Mouse (Mus musculus) lung, postnatal 0 days (tissue): ENCODE results near the gene Zfp212. TPM values are rescaled to one million over a fixed set of nuclear protein-coding genes. Genes with fewer than 3 reads are reported as not detected.

ENCODE experiments used
- ATAC-seq: fragments of 200-750 bp; cut with Nextera tagmentation; 2 replicates; pipeline ENCODE4 v1.8.0; 2017; ENCODE audit warnings: moderate library complexity
- DNase-seq: peaks from one replicate; pipeline ENCODE4 v3.0.0-alpha.2; 2016; ENCODE audit warnings: low spot score
- H3K27ac ChIP-seq: fragments of 300-500 bp; sonication (generic); 2 replicates; pipeline ENCODE4 v1.5.1; 2014; ENCODE audit warnings: antibody characterized with exemption, mild to moderate bottlenecking, low read length, mixed read lengths
- H3K27me3 ChIP-seq: fragments of 300-500 bp; sonication (generic); replicated peaks from 2 replicates; pipeline ENCODE4 v1.6.1; 2014; ENCODE audit warnings: low read length, mixed read lengths; ENCODE audit not compliant: insufficient read depth
- H3K36me3 ChIP-seq: fragments of 300-500 bp; sonication (generic); 2 replicates; pipeline ENCODE4 v1.6.1; 2014; ENCODE audit warnings: low read length, mixed read lengths; ENCODE audit not compliant: insufficient read depth
- H3K4me1 ChIP-seq: fragments of 300-500 bp; sonication (generic); 2 replicates; pipeline ENCODE4 v1.6.1; 2014; ENCODE audit warnings: antibody characterized with exemption, low read depth, low read length, mixed read lengths; ENCODE audit not compliant: insufficient read depth
- H3K4me2 ChIP-seq: fragments of 300-500 bp; sonication (generic); replicated peaks from 2 replicates; pipeline ENCODE4 v1.6.1; 2014; ENCODE audit warnings: low read depth, mild to moderate bottlenecking, low read length, moderate library complexity, mixed read lengths
- H3K4me3 ChIP-seq: fragments of 300-500 bp; sonication (generic); 2 replicates; pipeline ENCODE4 v1.5.1; 2014; ENCODE audit warnings: low read depth, low read length
- H3K9ac ChIP-seq: fragments of 300-500 bp; sonication (generic); replicated peaks from 2 replicates; pipeline ENCODE4 v1.6.1; 2014; ENCODE audit warnings: low read depth, mild to moderate bottlenecking
- H3K9me3 ChIP-seq: fragments of 300-500 bp; sonication (generic); 2 replicates; pipeline ENCODE4 v1.6.1; 2016; ENCODE audit warnings: low read length, mixed read lengths
- CTCF ChIP-seq: IDR thresholded peaks from 2 replicates; pipeline ENCODE4 v1.5.1; 2016; ENCODE audit warnings: antibody characterized with exemption, mild to moderate bottlenecking
- EP300 ChIP-seq: IDR thresholded peaks from 2 replicates; pipeline ENCODE4 v1.6.1; 2016; ENCODE audit warnings: antibody characterized with exemption, mild to moderate bottlenecking, control low read depth
- WGBS: fragments of 180-500 bp; shearing (Covaris S2); extraction: QIAGEN DNeasy Blood & Tissue Kit; methylation state at CpG from one replicate; pipeline ENCODE4 v1.1.7; 2014; 5-methylcytosine and 5-hydroxymethylcytosine counted together
- polyA plus RNA-seq: library from polyadenylated mRNA; unstranded; fragments of >200 nt; fragmentation: Nextera tagmentation; extraction: Ambion mirVana; gene quantifications from 2 replicates; pipeline ENCODE4 v1.2.1, GENCODE M21; 2015

Gene Zfp212
- polyA plus RNA-seq, 1 experiment from 2014 or later, result 16.7 TPM

DNA sequence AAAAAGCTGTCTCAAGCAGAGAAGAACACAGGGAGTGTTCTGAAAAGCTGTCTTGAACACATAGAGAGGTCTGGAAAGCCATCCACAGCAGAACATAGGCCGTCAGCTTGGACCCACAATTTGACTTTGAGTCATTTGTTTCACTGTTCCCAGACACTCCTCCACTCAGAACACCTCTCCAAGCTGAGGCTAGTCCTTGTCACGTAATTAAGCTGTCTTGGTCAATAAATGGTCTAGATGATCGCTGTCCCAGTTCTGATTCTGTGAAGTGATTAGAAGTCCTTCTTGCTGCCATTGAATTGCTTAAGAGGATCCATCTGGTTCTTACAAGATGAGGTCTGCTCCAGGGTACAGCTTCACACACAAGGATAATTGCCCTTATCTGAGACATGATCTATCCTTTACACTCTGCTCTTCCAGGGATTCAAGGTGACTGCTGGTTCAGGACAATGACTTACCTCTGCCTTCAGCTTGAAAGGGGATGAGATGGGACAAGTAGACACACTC is 1.5 kb upstream of the Zfp212 start:
- peaks cover 7% of the 10 kb centered on the region; the same call in 1 of the 2 replicates for H3K4me1 ChIP-seq
- TF ChIP-seq CTCF (no peak), EP300 (peak; percentile 62)
- WGBS, result 54% methylated on average over 3 of the region's 3 CpGs

GRCm38 (mm10) chr6:47919646-47920446 is 430 bp upstream of the Zfp212 start:
- Histone ChIP-seq H3K27ac (peak overlapping the region; percentile 98), H3K27me3 (no peaks in the 10 kb centered on the region), H3K36me3 (no peaks in the 10 kb centered on the region), H3K4me3 (peak overlapping the region; percentile 83), H3K4me2 (peak overlapping the region; percentile 45), H3K4me1 (peaks cover 7% of the 10 kb centered on the region; the same call in 1 of the 2 replicates), H3K9ac (no peak overlapping the region), H3K9me3 (no peaks in the 10 kb centered on the region)
- 28% methylated on average over 11 of the region's 11 CpGs for WGBS
- no peak for DNase-seq
- no peak for TF ChIP-seq EP300
- TF ChIP-seq CTCF, result no peak
- ATAC-seq, result no peak

More for the DNA sequence above, 1.5 kb upstream of the Zfp212 start:
- no peaks in the 10 kb centered on the region for H3K9me3 ChIP-seq
- H3K36me3 ChIP-seq, result no peaks in the 10 kb centered on the region
- peak; percentile 47 for ATAC-seq
- DNase-seq, result peak; percentile 82
- no peak overlapping the region for H3K4me2 ChIP-seq
- no peak overlapping the region for H3K4me3 ChIP-seq
- no peaks in the 10 kb centered on the region for H3K27me3 ChIP-seq
- no peak overlapping the region for H3K27ac ChIP-seq
- H3K9ac ChIP-seq, result no peak overlapping the region

DNA sequence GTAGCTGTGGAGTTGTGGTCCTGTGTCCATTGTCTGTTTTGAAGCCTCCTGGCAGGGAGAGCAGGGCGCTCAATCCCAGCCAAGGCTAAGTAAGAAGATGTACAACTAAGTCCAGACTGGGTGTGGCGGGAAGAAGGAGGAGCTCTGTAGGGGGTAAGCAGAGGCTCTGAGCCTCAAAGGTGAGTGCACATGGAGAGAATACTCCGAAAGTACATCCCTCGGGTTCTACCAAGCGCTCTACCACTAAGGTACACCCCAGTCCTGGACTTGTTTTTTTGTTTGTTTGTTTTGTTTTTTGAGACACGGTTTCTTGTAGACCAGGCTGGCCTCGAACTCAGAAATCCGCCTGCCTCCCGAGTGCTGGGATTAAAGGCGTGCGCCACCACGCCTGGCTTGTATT is 22.2 kb downstream of the Zfp212 start:
- no peak for TF ChIP-seq CTCF
- no peak for TF ChIP-seq EP300
- DNase-seq (no peak), ATAC-seq (no peak)
- Histone ChIP-seq H3K4me1 (peaks cover 11% of the 10 kb centered on the region), H3K4me3 (peak overlapping the region; percentile 35; the same call in 1 of the 2 replicates), H3K36me3 (no peaks in the 10 kb centered on the region), H3K9me3 (no peaks in the 10 kb centered on the region), H3K27me3 (no peaks in the 10 kb centered on the region), H3K4me2 (peak overlapping the region; percentile 65), H3K27ac (no peak overlapping the region), H3K9ac (no peak overlapping the region)
- WGBS, result 41% methylated on average over 12 of the region's 12 CpGs

DNA sequence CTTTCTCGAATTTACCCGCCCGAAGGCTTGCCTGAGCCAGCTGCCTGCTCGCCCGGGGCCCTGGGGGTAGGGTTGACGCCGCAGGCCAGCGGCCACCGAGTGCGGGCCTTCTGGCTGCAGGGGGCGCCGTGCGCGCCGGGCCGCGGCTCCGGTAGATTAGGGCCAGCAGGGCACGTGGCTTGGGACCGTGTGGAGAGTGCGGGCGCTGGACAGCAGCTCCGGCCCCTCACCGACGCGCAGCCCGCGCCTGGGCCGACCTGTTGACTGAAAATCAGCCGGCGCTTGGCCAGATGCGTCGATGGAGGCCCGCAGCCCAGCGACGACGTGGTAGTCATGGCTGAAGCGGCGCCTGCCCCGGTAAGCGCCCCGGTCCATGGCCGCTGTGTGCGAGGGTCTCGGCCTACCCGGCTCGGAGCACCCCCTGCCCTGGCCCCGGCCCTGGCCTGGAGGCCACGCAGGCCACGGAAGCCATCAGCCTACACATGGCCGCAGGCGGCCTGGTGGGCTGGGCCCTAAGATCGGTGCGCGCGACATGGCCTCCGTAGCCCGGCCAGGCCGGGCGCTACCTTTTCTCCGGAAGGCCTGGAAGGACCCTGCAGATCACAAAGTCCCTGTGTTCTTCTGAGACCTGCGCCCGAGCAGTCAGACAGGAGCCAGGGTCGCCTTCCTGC is 22.9 kb downstream of the Zfp212 start:
- WGBS, result 14% methylated on average over 57 of the region's 64 CpGs
- TF ChIP-seq EP300 (no peak), CTCF (peak; percentile 75)
- Histone ChIP-seq H3K36me3 (no peaks in the 10 kb centered on the region), H3K27me3 (no peaks in the 10 kb centered on the region), H3K9me3 (no peaks in the 10 kb centered on the region), H3K9ac (peak overlapping the region; percentile 43; the same call in 1 of the 2 replicates), H3K4me1 (peaks cover 11% of the 10 kb centered on the region), H3K4me3 (peak overlapping the region; percentile 35), H3K4me2 (peak overlapping the region; percentile 65), H3K27ac (peak overlapping the region; percentile 64; the same call in 1 of the 2 replicates)
- DNase-seq (peak; percentile 79), ATAC-seq (peak; percentile 96)

DNA sequence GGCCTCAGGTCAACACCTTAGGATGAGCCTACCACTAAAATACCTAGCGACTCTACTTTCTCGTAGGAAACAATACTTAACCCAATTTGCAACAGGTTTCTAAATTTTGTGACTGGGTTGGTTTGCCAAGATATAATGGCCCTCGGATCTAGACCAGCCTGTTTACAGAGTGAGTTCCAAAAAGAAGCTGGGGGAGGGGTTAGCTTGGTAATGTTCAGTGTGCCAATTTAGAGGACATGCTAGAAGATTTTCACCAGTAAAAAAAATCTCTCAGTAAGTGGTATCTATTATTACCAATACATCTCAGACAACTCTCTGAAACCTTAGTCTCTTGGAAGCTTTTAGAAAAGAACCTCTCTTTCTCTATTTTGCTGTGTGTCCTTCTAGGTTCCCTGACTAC is 23.4 kb downstream of the Zfp212 start:
- peak; percentile 16 for DNase-seq
- H3K27me3 ChIP-seq, result no peaks in the 10 kb centered on the region
- no peak for ATAC-seq
- 0 out of 2 replicates have a peak overlapping the region, but pooled peaks have one; percentile 43 for H3K9ac ChIP-seq
- peaks cover 11% of the 10 kb centered on the region for H3K4me1 ChIP-seq
- H3K36me3 ChIP-seq, result no peaks in the 10 kb centered on the region
- TF ChIP-seq EP300, result no peak
- no peak for TF ChIP-seq CTCF
- 52% methylated on average over 3 of the region's 3 CpGs for WGBS
- H3K4me2 ChIP-seq, result peak overlapping the region; percentile 65
- peak overlapping the region; percentile 35 for H3K4me3 ChIP-seq
- no peaks in the 10 kb centered on the region for H3K9me3 ChIP-seq
- peak overlapping the region; percentile 64; the same call in 1 of the 2 replicates for H3K27ac ChIP-seq

DNA sequence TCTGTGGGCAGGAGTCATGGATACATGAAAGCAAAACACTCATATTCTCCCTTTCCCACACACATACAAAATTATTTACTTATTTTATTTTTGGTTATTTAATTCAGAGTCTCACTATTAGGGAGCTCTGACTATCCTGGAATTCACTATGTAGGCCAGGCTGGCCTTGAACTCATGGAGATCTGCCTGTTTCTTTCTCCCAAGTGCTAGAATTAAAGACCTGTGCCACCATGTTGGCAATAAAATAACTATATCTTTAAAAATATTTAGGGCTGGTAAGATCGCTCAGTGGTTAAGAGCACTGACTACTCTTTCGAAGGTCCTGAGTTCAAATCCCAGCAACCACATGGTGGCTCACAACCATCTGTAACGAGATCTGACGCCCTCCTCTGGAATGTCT is 27.1 kb downstream of the Zfp212 start:
- Histone ChIP-seq H3K27ac (no peak overlapping the region), H3K4me2 (no peak overlapping the region), H3K36me3 (no peaks in the 10 kb centered on the region), H3K4me3 (no peak overlapping the region), H3K27me3 (no peaks in the 10 kb centered on the region), H3K4me1 (peaks cover 11% of the 10 kb centered on the region), H3K9ac (no peak overlapping the region), H3K9me3 (no peaks in the 10 kb centered on the region)
- 91% methylated on average over 4 of the region's 4 CpGs for WGBS
- DNase-seq (no peak), ATAC-seq (no peak)
- no peak for TF ChIP-seq CTCF
- TF ChIP-seq EP300, result no peak
